Mouse (Mus musculus) G1E-ER4 (cell line): ENCODE measurements around the gene Wfdc6a. TPM values are rescaled to one million over a fixed set of nuclear protein-coding genes. Genes with fewer than 3 reads are reported as not detected.

Source experiments
- GATA1 ChIP-seq: IDR thresholded peaks from one replicate; pipeline ENCODE4 v1.8.0; 2012; ENCODE audit warnings: low read length, inconsistent platforms
- polyA plus RNA-seq: library from polyadenylated mRNA; stranded (reverse); fragments of >175 nt; gene quantifications from 2 replicates; pipeline ENCODE4 v1.2.3, GENCODE M21; 2012

Wfdc6a gene
- polyA plus RNA-seq, 1 experiment: not detected

DNA sequence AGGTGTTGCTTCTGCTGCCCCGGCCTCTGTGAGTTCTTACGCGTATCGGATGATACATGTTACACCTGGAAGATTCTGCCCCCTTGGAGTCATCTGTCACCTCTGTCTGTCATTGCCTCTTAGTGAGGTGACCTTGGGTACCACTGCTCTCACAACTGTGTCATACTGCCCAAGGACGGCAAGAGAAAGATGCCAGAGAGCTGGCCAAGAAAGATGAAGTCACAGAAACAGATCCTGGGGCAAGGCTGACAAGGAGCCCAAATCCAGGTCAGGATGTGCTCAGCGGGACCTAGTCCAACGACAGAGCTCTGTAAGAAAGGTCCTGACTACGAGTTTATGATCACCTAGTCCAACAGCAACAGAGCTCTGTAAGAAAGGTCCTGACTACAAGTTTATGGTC is 25.1 kb downstream of the Wfdc6a start:
- no peak for TF ChIP-seq GATA1

DNA sequence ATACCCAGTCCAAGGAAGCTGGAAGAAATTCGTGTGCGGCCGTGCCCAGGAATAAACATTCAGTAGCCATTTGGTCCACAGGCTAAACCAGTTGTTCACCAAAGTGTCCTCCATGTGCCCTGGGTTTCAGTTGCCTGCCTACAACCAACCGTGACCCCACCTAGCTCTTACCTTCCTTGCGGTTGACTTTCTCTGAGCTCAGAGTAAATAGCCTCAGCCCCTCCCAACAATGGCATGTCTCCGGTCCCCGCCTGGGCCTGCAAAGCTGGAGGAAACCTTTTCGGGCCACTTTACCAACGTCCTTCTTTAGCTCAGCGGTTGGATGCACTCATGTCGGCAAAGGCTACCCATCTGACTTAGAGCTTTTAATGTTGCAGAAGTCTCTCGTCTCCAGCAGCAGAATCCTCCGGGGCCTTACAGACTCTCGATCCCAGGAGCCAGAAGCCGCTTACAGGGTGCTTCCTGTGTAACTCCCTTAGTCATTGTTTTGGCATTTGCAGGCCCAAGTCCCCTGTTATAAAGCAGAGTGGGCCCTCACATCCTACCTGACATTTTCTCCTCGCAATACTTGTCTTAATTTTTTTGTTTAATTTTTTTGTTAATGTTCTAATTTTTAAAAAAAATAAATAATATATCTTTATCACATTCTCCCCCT is 26.1 kb downstream of the Wfdc6a start:
- no peak for TF ChIP-seq GATA1

- TF ChIP-seq GATA1: no peak
Measured at GRCm38 (mm10) chr2:164558426-164558825, 26.8 kb downstream of the Wfdc6a start.

DNA sequence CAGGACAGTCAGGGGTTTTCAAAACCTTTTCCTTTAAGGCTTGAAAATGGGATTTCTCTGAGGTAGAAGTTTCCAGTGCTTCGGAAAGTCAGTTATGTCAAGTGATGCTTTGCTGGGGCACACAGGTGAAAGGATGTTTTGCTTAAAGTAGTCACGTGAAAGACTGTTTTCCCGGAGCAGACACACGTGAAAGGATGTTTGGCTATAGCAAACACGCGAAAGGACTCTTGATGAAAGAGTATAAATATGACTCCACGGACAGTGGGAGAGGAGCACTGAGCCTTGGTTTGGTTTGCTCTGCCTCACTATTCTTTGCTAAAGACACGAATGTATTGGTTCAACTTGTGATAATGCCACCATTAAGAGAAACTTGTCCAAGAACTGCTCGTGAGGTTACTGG is 33.7 kb downstream of the Wfdc6a start:
- TF ChIP-seq GATA1: no peak

- TF ChIP-seq GATA1: no peak
Measured at GRCm38 (mm10) chr2:164550895-164551269, 34.4 kb downstream of the Wfdc6a start.

GRCm38 (mm10) chr2:164549963-164550894 is 35.0 kb downstream of the Wfdc6a start:
- TF ChIP-seq GATA1: no peak

DNA sequence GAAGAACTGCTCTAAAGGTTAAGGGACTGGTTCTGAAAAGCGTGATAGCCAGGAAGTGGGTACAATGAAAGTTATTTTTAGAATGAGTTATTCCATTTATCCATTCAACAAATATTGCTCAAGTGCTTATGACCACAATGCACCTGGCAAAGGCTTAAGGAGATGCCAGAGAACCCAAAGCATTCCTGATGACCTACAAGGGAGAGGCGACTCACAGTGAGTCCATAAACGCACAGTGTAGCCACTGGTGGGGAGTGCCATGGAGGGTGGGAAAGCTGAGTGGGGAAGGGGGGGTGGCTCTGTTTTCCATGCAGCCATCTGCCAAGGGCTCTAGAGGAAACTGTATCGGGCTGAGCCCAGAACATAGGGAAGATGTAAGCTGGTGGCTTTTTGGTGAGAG is 35.9 kb downstream of the Wfdc6a start:
- no peak for TF ChIP-seq GATA1

- no peak for TF ChIP-seq GATA1
Measured at GRCm38 (mm10) chr2:164544454-164545097, 40.7 kb downstream of the Wfdc6a start.

GRCm38 (mm10) chr2:164543745-164544144 is 41.5 kb downstream of the Wfdc6a start:
- TF ChIP-seq GATA1: no peak

DNA sequence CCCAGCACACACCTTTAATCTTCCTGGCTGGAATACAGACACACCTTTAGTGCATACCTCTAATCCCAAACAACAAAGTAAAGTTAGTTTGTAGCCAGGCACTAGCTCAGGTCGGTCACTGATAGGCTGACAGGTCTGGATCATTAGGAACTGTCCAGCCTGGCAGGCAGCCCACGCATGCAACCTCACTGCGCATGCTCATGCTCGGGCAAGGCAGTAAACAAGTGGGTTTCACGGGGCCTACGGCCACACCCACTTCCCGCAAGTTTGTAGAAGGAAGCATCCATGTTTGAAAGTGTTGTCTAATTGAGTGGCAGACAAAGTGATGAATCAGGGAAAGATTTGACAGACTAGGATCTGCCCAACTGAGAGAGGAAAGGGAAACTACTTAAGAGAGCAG is 42.6 kb downstream of the Wfdc6a start:
- TF ChIP-seq GATA1: no peak

DNA sequence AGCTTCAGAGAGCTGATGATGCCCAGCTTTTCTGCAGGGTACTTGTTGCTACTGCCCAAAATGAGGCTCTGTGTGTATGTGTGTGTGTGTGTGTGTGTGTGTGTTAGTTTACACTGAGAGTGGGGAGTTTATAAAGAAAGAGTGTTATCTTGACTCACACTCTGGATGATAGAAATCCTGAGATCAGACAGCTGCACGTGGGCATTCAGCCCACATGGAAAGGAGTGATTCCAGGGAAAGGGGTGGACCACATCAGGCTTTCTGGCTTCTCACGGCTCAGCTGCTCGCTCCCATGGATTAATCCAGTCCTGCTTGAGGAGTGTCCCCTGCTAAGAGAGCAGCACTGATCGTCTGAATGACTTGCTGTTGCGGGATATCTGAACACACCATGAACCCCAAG is 43.1 kb downstream of the Wfdc6a start:
- no peak for TF ChIP-seq GATA1

GRCm38 (mm10) chr2:164540652-164541427 is 44.4 kb downstream of the Wfdc6a start:
- no peak for TF ChIP-seq GATA1

DNA sequence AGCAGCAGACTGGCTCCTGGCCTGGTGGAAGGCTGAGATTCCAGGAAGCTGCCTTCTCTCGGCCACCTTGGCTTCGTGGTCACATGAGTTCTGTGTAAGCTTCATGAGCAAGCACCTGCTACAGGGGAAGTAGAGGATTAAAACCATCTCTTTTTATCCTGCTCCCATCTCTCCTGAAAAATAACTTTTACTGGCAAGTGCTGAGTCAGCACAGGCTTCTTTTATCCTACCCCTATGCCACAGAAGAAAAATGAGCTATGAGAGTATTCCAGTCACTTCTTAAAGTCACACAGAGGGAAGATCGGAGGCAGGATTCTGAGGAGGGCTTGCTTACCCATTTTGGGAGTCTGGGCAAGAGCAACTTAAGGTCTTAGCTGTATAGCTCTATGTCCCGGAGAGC is 48.2 kb downstream of the Wfdc6a start:
- no peak for TF ChIP-seq GATA1

DNA sequence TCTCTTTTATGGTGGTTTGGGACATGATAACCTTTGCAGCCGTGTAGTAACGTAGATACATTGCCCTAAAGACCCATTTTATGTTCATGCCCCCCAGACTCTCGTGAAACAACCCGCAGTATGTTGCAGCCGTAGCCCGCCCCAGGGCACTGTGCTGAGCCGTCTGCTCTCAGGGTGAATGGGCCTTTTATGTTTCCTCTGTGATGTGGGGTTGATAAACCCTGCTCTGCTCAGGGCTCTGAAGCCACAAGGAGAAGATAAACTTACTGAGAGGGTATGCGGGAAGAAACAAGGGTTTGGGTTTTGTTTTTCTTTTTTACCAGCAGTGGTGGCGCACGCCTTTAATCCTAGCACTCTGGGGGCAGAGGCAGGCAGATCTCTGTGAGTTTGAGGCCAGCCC is 50.9 kb downstream of the Wfdc6a start:
- no peak for TF ChIP-seq GATA1

DNA sequence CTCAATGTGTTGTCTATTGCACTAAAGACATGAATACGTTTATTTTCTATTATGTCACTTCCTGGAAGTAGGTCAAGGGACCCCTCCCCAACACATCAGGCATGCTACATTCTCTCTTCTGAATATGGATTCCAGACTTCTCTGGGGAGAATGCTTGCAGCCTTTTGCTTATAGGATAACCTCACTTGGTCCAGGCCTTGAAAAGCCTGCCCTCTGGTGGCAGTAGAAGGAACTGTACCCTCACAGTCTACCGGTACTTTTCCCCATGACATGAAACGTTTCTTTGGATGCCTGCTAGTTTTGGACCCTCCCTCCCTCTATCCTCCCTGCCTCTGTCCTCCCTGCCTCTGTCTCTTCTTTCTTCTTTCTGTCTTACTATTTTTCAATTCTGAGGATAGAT is 54.1 kb downstream of the Wfdc6a start:
- TF ChIP-seq GATA1: no peak

Other genes starting within 250 kb of the Wfdc6a start
- gene Slpi, start 196.4 kb downstream of the Wfdc6a start, polyA plus RNA-seq: not detected in 2 replicates
- not detected in 2 replicates for gene Rbpjl, start 182.3 kb downstream of the Wfdc6a start, polyA plus RNA-seq
- not detected in 2 replicates for gene Matn4, start 180.3 kb downstream of the Wfdc6a start, polyA plus RNA-seq
- gene Sdc4, start 141.6 kb downstream of the Wfdc6a start, polyA plus RNA-seq: not detected in 2 replicates
- gene Sys1, start 128.5 kb downstream of the Wfdc6a start, polyA plus RNA-seq: 219 and 244 TPM in 2 replicates
- 8.1 and 9.4 TPM in 2 replicates for gene Gm20458, start 124.5 kb downstream of the Wfdc6a start, polyA plus RNA-seq
- gene Trp53tg5, start 111.7 kb downstream of the Wfdc6a start, polyA plus RNA-seq: not detected in 2 replicates
- 25.2 and 30.2 TPM in 2 replicates for gene Dbndd2, start 99.3 kb downstream of the Wfdc6a start, polyA plus RNA-seq
- gene Pigt, start 87.9 kb downstream of the Wfdc6a start, polyA plus RNA-seq: 118 and 139 TPM in 2 replicates
- not detected in 2 replicates for gene Wfdc2, start 23.0 kb downstream of the Wfdc6a start, polyA plus RNA-seq
- gene Spint3, start 12.0 kb downstream of the Wfdc6a start, polyA plus RNA-seq: not detected in 2 replicates
- not detected in 2 replicates for gene Eppin, start 8.1 kb upstream of the Wfdc6a start, polyA plus RNA-seq
- not detected in 2 replicates for gene Wfdc6b, start 28.1 kb upstream of the Wfdc6a start, polyA plus RNA-seq
- not detected in 2 replicates for gene Wfdc8, start 28.2 kb upstream of the Wfdc6a start, polyA plus RNA-seq
- gene Wfdc16, start 53.3 kb upstream of the Wfdc6a start, polyA plus RNA-seq: not detected in 2 replicates
- gene Wfdc10, start 70.6 kb upstream of the Wfdc6a start, polyA plus RNA-seq: not detected in 2 replicates
- not detected in 2 replicates for gene Wfdc9, start 71.1 kb upstream of the Wfdc6a start, polyA plus RNA-seq
- not detected in 2 replicates for gene Wfdc11, start 88.6 kb upstream of the Wfdc6a start, polyA plus RNA-seq
- not detected in 2 replicates for gene Wfdc13, start 99.7 kb upstream of the Wfdc6a start, polyA plus RNA-seq
- gene Spint4, start 113.1 kb upstream of the Wfdc6a start, polyA plus RNA-seq: not detected in 2 replicates
- not detected in 2 replicates for gene Spint5, start 129.9 kb upstream of the Wfdc6a start, polyA plus RNA-seq
- gene Wfdc3, start 160.5 kb upstream of the Wfdc6a start, polyA plus RNA-seq: 0.03 and 0.04 TPM in 2 replicates
- gene Dnttip1, start 160.5 kb upstream of the Wfdc6a start, polyA plus RNA-seq: 131 and 212 TPM in 2 replicates
- gene Ube2c, start 184.5 kb upstream of the Wfdc6a start, polyA plus RNA-seq: 170 and 261 TPM in 2 replicates
- gene Tnnc2, start 194.5 kb upstream of the Wfdc6a start, polyA plus RNA-seq: not detected in 2 replicates
- 3.9 and 5.2 TPM in 2 replicates for gene Snx21, start 200.4 kb upstream of the Wfdc6a start, polyA plus RNA-seq
- gene Acot8, start 219.4 kb upstream of the Wfdc6a start, polyA plus RNA-seq: 34.2 and 58.7 TPM in 2 replicates
- 1.6 TPM in 2 replicates for gene Zswim3, start 219.7 kb upstream of the Wfdc6a start, polyA plus RNA-seq
- gene Zswim1, start 237.2 kb upstream of the Wfdc6a start, polyA plus RNA-seq: 29.9 and 31.4 TPM in 2 replicates
- gene Spata25, start 243.1 kb upstream of the Wfdc6a start, polyA plus RNA-seq: not detected in 2 replicates
- gene Ctsa, start 247.4 kb upstream of the Wfdc6a start, polyA plus RNA-seq: 12.4 and 46.9 TPM in 2 replicates
- gene Neurl2, start 248.0 kb upstream of the Wfdc6a start, polyA plus RNA-seq: 0.08 TPM in 1 of 2 replicates, not detected in the other